Mouse (Mus musculus) spleen, adult 2 months (tissue): Measurements from ENCODE around the gene Plcl1.

Source experiments
- CTCF ChIP-seq: fragments of 200-500 bp; IDR thresholded peaks from 2 replicates; pipeline ENCODE4 v1.5.1; 2011; ENCODE audit warnings: mild to moderate bottlenecking, inconsistent platforms; ENCODE audit not compliant: insufficient read depth, insufficient read length, insufficient replicate concordance; ENCODE audit errors: extremely low read depth
- POLR2A ChIP-seq: fragments of 200-500 bp; IDR thresholded peaks from 2 replicates; pipeline ENCODE4 v1.6.1; 2011; ENCODE audit warnings: low read depth, low read length, inconsistent platforms

GRCm38 (mm10) chr1:55437095-55437494 lies 31.4 kb downstream of the Plcl1 start:
- TF ChIP-seq CTCF: no peak
- no peak for TF ChIP-seq POLR2A
